Mouse (Mus musculus) skeletal muscle tissue, adult 2 months (tissue): Measurements from ENCODE around the gene Ttc7b.

ENCODE experiments used
- DNase-seq: peaks from one replicate; pipeline ENCODE4 v3.0.0-alpha.2; 2012; ENCODE audit warnings: low read depth, low spot score

Gene Ttc7b

DNA sequence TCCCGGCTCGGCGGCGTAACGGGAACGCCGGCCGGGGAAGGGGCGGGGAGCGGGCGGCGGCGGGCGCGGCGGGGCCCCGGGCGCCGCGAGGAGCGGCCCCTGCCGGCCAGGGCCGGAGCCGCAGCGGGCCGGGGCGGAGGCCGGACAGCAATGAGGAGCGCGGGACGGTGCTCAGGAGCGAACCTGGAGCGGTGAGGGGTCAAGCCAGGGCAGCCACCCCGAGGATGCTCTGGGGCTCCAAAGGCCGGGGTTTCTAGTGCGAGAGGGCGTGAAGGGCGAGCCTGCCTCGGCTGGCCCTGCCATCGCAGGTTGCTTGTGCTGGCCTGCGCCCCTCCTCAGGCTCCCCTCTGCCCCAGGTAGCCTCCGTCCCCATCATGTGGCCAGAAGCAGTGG lies at the start of gene Ttc7b:
TSS of gene Ttc7b (minus strand) at position 33 of the 393 bp plus-strand sequence.
- no peak for DNase-seq

DNA sequence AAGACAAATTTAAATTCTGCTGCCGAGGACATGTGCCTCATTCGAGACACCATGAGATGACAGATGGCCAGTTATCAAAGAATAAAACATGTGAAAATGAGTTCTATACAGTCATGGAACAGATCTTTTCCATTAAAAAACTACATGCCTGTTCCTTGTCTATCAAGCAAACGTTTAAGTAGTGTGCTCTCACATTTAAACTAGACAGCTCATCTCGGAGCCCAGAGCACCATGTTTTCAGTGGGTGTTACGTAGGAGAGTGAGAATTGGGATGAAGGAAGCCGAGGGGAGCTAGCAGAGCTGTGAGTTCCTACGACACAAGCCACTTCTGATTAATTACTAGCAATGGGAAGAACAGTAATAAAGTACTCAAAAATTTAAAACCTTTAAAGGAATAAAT lies 48.2 kb upstream of the Ttc7b start:
- no peak for DNase-seq

DNA sequence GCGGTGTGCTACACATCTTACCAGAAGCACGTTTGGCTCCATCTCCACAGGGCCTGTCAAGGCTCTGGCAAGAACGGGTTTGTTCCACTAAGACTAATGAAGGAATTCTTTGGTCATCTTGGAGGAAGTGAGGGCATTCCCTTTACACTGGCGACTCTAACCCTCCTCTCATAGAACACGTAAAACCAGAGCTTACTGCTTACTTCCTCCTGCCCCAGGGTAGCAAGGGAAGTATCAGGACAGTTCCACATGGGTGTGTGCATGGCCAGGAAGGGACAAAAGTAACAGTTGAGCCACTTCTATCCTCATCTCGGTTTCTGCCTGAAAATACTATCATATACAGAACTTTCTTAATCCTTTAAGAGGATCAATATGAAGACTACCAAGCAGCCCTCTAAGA lies 47.5 kb upstream of the Ttc7b start:
- DNase-seq, result no peak

DNA sequence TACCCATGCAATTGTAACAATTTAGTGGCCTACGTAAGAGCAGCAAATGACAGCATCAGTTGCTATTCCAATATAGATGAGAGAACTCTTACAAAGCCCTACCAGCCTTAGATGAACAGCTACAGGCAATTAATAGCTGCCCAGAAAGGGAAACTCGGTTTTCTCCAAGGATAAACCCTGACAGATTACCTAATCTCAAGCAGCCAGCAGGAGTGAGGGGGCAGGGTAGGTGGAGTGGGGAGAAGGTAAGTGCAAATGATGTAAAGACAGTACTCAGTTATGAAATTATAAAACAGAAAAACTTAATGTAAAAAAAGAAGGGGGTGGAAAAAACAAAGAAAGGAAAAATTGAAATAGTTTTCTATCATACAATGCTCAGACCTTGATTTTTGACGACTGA lies 47.0 kb upstream of the Ttc7b start:
- DNase-seq, result no peak

DNA sequence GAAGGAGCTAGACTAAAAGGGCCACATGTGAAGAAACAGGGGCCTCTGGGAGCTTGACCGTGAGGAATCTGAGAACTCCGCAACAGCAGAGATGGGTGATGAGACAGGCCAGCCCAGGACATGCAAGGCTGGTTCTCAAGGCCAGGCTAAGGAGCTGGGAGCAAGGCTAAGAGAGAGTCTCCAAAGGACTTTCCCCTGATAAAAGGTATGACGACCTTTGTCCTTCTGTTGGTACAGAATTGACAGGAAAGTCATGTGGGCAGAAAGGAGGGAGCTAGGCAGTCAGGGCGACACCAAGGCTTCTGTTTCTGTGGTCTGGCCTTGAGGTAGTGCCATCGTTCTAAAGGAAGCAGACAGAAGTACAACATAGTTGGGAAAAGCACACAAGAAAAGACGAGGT lies 33.0 kb upstream of the Ttc7b start:
- no peak for DNase-seq

DNA sequence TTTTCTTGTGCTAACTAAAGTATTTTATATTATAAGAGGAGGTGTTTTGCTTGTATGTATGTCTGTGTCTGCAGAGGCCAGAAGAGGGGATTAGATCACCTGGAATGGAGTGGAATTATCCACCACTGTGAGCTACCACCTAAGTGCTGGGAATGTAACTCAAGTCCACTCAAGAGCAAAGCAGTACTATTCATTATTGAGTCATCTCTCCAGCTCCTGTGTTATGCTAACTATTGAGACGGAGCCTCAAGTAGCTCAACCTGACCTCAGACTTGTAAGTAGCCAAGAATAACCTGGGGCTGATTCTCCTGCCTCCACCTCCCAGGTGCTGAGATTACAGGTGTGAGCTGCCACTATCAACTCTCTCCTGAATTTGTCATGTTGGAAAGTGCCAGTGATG lies 31.3 kb upstream of the Ttc7b start:
- no peak for DNase-seq

DNA sequence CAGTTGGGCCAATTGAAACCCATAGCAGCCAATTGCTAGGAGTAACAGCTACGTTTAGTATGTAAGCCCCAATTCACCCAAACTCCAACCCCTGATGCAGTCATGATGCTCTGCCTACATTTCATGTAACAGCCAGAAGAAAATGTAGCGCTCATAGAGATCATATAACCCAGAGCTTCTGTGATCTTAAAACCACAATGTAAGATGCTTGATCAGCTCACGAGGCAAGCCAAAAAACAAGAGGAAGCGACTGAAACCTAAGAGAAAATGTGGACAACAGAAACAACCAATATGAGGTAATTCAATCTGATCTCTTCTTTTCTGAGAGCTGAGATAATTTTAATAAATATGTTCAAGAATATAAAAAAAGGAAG lies 23.6 kb upstream of the Ttc7b start:
- DNase-seq, result no peak

DNA sequence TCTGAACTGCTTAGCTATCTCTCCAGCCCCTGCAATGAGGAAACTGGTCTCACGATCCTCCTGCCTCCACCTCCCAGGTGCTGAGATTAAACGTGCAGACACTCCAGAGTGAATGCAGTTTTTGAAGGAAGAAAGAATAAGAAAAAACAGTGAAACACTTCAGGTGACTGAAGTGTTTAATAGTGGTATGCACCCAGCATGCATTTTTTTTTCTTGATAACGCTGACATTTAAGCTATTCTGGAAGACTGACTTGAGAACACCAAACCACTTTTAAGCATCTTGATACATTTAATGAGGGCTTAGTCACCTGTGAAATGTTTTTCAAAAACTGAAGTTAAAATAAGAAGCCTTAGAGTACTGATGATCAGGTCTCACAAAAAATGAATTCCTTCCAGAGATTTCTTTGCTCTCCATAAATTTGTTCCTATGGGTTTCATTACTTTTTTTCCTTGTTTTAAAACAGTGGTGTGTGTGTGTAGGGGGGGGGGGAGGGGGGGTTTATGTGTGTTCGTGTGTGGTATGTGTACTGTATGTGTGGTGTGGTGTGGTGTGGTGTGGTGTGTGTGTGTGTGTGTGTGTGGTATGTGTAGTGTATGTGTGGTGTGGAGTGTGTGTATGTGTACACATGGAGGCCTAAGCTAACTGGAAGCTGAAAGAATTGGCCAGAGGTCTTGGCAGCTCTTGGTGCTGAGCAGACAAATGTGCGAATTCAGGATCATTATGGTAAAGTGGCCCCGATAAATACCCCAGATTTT lies 23.0 kb upstream of the Ttc7b start:
- no peak for DNase-seq

DNA sequence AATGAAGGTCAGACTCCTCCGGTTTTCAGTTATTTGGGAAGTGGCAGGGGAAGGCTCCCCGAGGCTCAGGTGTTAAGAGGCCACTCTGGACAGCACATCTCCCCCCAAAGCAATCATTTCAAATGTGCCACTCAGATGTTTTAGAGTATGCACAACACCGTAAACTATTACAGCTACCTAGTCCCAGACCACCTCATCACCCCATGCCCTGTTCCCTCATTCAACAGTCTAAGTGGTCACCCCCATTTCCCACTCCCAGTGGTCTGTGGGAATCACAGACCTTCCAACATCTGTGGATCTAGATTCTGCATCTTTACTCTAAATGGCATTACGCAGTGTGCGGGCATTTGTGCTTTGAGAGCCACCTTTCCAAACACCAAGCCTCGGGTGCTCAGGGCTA lies 21.9 kb upstream of the Ttc7b start:
- DNase-seq, result no peak

DNA sequence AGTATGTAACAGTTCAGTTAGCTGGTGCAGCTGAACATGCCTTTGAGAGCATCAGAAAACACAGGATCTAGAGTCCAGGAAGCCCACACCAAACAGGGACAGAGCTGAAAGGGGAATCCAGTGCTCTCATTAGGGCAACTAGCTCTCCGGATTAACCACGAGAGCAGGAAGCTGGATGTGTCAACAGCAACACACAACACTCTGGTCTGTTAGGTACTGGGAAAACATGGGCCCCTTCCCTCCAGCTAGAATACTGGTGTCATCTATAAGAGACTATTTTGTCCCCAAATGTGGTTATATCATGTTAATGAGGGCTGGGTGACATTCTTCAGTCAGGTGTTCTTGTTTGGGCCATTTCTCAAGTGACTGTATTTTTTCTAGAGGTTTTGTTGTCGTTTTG lies 21.4 kb upstream of the Ttc7b start:
- no peak for DNase-seq

DNA sequence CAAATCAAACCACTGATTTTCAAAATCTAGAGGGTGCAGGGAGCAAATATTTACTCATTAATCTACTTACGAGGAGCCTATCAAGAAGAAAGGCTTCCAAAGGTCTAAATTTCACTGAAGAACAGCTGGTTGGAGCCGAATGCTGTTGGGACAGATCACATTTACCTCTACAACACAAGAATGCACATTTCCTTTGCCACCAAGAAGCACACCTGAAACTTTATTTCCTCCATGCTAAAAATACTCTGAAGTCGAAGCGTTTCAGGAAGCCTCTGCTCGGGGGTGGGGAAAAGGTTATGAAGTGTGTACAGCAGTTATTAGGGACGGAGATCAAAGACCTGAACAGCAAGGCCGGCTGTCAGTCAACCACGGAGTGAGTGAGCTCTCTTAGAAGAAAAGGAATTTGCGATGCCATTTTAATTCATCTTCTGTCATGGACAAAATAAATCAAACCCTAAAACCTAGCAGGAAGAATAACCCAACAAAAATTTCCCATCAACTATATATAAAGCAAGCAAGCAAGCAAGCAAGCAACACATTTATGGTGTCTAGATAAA lies 18.6 kb upstream of the Ttc7b start:
- DNase-seq, result no peak

DNA sequence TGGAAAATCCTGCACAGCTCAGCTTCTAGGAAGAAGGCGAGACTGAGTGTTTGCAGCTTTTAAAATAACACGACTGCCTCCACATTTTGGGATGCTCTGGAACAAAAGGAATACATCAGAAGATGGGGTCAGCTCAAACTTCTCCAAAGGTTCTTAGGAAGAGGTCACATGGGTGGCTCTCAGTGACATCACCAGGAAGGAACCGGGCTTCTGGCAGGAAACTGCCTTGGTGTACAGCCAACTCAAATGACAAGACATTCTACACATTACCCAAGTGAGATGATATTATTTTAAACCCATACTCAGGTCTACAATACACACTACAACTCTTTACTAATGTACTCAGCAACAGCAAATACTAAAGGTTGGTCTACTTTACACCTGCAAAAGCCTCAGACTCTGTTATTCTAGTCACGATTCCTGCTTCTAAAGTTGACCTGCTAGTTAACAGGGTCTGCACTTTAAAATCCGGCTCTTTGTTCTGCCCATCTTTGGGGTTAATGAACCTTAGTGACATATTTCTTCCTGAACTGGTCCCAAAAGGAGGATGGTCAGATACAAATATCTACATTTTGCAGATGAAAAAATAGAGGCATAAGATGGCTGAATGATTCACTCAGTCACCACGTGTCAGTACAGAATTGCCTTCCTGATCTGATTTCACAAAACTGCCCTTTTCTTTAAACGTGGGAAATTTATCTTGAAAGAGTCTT lies 18.0 kb upstream of the Ttc7b start:
- DNase-seq, result peak; percentile 48

DNA sequence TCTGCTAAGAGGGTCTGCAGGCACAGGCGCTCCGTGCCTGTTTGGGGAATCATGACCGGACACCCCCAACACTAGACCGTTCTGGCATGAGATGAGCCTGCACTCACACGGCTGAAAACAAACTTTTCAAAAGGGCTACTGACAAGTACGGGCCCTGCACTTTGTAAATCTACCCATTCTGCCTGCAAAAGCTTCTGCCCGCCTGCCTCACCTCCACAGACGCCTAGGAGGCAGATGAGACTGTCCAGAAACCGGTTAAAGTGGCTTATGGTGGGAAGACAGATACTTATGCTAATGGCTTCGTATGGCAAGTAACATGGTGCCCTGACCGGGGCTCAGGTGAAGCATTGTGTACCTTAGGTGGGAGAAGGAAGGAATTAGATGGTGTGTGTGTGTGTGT lies 16.5 kb upstream of the Ttc7b start:
- no peak for DNase-seq

DNA sequence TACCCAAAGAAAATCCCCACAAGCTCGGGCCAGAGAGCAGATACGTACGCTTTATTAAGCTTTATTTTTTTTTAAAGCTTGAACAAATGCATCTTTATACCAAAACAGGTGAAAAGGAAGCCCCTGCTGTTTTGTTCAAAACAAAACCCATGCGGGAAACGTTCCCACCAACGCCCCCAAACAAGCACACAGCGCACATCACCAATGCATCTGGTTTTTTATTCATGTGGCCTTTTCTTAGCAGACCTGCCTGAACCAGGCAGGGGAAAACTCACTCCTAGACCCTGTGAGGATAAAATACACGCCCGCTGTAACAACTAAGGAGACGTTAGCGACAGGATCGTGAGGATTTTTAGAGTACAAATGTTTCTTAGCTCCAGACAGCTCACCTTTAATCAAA lies 14.4 kb upstream of the Ttc7b start:
- no peak for DNase-seq

DNA sequence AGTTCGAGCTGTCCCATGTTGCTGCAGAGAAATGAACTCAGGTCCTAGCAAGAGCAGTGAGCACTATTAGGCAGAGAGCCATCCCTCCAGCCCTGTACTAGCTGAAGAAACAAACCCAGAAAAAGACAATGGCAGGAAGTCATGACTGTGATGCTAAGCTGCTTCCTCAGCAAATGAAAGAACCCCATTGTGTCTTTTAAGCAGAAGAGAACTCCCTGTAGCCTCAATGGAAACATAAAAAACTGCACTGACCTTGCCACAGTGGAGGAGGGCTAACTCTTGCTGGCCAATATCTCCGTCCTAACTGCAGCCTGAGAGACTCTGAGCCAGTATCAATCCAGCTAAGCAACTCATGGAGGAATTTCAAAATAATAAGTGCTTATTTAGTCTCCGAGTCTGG lies 13.4 kb upstream of the Ttc7b start:
- no peak for DNase-seq

DNA sequence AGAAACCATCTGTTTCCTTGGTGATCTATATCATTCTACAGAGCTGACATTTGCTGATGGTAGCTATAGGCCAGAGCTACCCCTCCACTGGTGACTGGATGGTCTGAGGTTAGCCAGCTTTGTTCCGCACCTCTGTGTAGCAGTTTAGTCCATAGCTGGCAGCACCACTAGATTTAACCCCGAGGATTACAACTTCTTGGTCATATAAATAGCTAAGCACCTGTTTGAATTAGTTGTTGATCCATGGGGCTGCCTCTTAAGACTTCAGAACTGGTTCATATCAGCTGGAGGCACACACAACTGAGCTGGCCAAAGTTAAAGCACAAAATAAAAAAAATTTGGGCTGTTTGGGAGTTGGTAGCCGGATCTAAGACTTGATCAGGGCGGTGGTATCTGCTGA lies 12.6 kb upstream of the Ttc7b start:
- no peak for DNase-seq

DNA sequence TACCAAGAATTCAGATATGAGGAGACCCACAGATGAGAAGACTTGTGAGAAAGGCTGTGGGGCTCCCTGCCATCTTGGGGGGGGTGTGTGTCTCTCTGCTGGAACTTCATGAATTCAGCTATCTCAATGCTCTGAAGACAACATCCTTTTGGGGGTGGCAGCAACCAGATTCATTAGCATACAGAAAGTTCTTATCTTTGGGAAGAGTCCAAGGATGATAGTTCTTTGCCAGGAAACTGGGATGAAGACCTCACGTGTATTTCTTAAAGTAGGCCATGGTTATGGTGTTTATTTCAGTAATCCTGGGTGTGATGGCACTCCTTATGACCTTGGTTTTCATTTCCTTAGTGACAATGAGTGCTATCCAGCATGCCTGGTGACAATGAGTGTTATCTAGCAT lies 11.1 kb upstream of the Ttc7b start:
- no peak for DNase-seq

DNA sequence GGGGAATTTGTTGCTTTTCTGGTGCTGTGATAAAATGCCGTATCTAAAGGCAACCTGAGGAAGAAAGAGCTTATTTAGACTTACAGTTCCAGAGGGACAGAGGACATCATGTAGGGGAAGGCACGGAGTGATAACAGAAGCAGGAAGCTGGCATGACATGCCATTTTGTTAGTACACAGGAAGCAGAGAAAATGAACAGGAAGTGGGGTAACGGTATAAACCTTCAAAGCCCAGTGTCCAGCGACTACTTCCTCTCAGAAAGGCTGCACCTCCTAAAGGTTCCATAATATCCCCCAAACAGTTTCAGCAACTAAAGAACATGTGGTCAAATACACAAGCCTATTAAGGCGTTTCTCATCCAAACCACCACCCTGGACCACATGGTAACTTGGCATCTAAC lies 10.2 kb upstream of the Ttc7b start:
- DNase-seq, result no peak

DNA sequence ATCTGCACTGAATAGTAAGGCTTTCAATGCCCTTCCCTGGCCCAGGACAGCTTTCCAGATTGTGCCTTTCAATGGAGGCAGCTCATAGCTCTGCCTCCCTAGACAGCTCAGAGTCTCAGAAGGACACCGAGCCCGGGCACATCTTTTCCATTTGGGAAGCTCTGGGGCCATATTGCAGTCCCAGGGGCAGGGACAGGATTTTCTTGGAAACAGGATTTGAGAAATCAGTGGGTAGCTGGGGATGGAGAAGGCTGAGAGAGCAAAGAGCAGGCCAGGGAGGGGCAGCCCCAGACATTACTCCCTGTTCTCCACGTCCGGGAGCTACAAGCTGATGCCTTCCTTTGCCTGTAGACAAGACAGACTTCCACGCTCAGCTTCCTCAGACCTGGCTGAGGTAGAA lies 9.0 kb upstream of the Ttc7b start:
- DNase-seq, result no peak

DNA sequence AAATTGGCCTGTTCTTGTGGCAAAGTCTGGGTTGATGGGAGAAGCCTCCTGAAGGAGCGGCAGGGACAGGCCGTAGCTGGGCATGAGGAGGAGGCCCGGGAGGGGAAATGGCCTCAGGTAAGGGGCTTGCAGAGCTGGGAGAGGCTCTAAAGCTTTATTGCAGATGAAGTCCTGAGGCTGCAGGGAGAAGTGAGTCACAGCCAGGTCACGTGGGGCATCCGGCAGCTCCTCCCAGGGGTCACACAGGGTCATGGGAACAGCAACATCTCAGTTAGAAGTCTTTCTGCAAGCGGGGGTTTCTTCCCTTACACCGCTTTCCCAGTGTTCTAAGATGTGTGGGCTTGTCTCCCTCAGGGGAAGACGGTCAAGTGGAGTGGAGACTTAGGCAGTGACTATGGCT lies 8.5 kb upstream of the Ttc7b start:
- DNase-seq, result peak; percentile 72

DNA sequence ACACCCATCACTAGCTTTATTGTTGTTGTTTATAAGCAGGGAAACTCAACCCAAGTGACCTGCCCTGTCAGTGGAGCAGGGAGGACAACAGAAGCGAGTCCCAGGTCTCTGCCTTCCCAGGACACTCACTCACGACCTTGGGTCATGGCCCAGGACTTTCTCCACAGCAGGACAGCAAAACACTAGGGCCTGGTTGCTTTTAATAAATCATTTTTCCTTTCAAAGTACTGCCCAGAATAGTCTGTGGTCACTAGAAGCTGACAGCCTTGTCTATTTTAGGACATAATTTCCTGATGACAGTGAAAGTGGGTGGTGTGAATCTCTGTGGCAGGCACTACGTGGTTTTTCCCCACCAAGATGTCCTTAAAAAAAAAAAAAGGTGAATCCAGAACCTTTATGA lies 7.6 kb upstream of the Ttc7b start:
- no peak for DNase-seq

DNA sequence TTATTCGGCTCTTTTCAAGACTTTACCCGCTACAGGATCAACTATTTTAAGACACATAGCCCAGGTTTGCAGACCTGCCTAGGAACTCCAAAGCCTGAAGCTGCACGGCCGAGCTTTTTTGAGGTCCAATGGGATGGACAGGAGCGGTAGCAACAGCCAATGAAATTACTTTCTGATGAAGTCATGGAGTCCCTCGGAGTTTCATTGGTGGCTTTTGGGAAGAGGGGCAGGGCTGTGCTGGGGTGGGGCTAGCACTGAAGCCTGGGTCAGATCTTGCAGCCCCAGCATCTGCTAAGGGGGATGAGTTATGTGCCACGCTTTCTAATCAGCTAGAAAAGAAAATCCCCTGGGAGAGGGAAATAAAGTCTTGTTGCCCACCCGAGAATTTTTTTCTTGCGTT lies 7.1 kb upstream of the Ttc7b start:
- DNase-seq, result peak; percentile 80

DNA sequence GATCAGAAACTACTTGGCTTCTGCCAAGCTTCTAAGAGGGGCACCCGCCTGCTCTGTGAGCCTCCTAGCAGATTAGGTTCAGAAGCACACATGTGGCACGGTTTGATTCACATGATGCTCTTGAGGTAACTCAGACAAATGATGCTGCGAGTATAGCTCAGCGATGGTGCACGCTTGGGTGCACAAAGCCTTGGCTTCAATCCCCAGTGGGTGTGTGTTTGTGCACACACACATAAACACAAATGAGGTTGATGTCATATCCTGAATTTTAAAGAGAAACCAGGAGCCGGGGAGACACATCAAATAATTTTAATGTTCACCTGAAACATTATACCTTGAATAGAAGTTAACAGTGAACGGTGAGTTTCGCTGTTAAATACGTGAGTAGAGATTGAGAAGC lies 6.6 kb upstream of the Ttc7b start:
- DNase-seq, result no peak
